Mouse (Mus musculus) megakaryocyte, embryonic 14.5 days (primary cell): ENCODE measurements around the gene Drg1.
A peak's percentile ranks its signal among the peaks of the same experiment; 100 is the strongest.

Experiments
- FLI1 ChIP-seq: IDR thresholded peaks from 2 replicates; pipeline ENCODE4 v1.6.1; 2012; ENCODE audit warnings: low read length, inconsistent platforms, mixed read lengths
- GATA1 ChIP-seq: IDR thresholded peaks from 3 replicates; pipeline ENCODE4 v1.6.1; 2012; ENCODE audit warnings: mixed read lengths, low read length, inconsistent platforms, borderline replicate concordance

DNA sequence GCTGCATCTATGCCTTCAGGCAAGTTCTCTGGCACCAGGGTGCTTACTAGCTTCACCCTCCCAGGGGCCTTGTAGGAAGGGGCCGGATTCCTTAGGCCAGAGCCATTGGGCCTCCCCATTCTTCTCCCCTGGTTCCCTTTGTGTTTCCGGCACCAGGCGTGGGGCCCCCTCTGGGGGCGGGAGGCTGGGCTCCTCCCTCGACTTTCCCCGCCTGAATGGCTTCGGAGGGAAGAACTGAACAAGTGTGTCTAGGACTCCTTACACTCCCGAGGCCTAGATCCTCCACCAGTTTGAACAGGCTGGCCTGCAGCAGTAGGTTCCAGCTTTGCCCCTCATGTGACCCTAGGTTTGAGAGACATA, 25.8 kb upstream of the Drg1 start:
- no peak for TF ChIP-seq GATA1
- 0 out of 2 replicates have a peak, but pooled peaks have one; percentile 8 for TF ChIP-seq FLI1
